Mouse (Mus musculus) right cerebral cortex, adult 18-20 months (tissue): Measurements from ENCODE around the gene Gipr.

Experiments used
- DNase-seq: peaks from one replicate; pipeline ENCODE4 v3.0.0; 2022; ENCODE audit warnings: mixed read lengths

Gene Gipr

DNA sequence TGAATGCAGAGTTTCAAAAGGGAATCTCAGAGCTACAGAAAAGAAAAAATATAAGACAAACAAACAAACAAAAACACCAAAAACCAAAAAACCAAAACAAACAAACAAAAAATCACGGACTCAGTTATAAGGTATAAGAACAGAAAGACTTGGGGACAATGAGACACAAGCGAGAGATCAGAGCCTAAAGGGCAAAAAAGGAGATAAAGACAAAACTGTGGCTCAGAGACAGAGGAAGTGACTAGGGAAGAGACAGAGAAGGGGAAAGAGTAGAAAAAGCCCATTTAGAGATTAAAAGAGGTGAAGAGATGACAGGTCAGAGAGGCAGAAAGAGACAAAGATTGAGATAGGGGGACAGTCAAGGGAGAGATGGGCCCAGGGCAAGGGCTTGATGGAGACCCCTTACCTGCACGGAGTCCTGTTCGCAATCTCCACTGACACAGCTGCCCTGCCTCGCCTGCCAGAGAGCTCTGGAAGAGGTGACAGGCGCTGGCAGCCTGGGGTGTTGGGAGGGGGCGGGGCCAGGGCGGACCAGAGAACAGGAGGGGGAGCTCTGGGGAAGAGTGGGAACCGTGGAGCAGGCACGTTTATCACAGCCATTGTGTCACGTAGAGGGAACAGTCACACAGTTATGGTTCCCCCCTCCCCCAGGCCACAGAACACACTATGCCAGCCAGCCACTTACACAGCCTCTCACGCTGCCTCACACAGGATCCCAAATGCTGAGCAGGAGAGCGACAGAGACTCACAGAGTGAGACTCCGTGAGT, at the start of gene Gipr:
TSS of gene Gipr (minus strand) at position 472 of the 768 bp plus-strand sequence.
- no peak for DNase-seq

DNA sequence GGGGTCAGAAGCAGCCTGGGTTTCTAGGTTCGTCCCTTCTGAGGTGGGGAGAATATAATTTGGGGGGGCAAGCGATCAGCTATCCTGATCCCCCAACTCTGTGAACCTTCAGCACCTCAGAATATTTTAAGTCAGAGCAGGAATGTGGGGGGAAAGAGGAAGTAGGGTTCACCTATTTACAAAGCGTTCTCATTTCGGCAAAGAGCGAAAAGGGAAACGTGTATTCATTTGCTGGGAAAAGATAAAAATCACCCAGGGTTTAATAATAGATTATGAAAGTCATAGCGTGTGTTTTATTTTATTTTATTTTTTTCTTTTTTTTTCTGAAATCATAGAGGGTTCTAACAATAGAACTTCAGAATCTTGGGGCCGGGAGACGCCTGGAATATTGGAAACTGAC, 49.0 kb upstream of the Gipr start:
- no peak for DNase-seq

DNA sequence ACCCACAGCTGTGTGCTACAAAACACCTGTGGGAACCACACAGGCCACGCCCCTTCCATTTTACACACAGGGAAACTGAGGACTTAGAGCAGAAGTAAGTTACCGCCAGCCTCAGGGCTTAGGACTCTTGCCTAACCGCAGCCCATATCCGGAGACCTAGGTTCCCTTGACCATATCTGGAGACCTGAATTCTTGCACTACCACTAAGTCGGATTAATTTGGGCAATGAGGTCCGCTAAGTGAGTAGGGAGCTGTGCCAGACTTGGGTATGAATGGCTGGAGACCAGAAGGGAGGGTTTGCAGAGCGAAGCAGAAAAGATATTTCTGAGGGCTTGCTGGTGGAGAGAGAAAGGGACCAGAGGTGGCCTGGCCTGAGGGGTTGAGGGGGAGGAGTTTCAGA, 48.4 kb upstream of the Gipr start:
- DNase-seq: no peak

DNA sequence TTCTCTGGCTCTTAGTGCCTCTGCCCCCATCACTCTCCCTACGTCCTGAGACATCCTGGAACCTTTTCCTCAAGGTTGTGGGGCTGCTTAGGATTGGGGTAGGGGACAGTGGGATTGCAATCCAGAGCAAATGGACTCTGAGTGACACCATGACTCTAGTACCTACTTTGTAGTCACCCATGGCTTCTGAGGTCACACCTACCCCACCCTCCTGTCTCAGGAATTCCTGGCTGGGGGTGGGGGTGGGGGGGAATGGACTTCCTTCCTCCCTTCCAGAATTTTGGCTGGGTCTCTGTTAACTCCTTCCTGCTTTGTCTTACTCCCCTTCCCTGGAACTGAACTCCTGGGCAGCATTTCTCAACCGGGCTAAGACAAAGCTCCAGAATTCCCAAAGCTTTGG, 47.5 kb upstream of the Gipr start:
- no peak for DNase-seq

DNA sequence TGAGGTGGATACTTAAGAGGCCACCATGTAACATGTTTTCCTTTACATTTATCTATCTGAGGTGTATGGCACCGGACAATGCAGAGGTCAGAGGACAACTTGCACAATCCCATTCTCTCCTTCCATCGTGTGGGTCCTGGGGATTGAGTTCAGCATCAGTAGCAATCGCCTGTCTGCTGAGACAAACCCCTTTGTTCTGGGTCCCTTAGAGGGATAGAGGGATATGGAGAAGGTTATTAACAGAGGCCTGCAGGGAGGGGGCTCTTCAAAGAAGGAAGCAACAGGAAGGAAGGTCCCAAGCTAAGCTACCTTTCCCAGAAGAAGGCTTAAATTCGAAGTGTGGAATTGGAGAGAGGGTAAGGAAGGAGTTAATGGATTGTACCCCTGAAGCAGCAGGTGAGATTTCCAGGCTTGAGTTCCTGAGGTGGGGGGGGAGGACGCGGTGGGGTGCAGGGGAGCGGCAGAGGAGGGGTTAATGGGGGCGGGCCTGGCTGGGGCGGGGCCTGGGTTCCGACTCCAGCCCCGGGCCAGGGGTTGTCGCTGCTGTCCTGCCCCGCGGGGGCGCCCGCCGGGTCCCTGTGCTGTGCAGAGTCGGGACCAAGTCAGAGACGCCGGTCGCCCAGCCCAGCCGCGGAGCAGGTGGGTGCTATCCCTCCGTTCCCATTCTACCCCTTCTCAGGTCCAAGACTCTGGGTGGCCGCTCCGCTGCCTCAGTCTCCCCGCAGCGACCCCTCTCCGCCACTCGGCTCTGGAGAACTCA, 46.2 kb upstream of the Gipr start, which contains the start of gene Gpr4:
TSS of gene Gpr4 (plus strand) at position 543 of the 760 bp plus-strand sequence.
- no peak for DNase-seq

DNA sequence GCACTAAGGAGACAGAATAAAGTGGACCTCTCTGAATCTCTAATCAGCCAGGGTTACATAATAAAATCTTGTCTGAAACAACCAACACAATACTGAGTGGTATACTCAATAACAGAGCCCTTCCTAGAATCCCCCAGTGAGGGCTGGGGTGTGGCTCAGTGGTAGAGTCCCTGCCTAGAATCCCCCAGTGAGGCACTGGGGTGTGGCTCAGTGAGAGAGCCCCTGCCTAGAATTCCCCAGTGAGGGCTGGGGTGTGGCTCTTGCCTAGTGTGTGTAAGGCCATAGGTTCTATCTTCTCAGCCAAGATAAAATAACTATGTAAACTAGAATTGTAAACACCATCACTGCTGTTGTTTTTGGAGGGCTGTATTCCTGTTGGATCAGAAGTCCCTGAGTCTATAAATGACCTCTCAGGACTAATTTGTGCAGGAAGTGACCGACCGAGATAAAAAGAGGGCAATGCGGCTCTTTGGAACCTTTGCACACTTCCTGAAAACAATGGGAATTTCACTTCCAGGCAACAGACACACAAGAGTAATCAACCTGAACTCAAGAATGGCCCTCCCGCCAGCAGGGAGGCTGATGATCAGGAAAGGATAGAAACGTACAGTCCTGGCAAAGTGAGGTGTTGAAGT, 45.2 kb upstream of the Gipr start:
- no peak for DNase-seq

DNA sequence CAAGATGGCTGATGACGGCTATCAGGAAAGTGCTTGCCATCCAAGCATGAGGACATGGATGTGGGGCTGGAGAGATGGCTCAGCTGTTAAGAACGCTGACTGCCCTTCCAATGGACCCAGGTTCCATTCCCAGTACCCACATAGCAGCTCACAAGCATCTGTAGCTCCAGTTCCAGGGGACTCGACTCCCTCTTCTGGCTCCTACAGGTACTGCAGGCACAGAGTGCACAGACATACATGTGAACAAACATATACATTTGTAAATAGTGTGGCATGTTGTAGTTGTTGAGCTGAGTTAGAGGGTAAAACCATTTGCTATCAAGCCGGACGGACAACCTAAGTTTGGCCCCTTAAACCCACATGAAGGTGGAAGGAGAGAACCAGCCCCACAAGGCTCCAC, 44.1 kb upstream of the Gipr start:
- DNase-seq: no peak

DNA sequence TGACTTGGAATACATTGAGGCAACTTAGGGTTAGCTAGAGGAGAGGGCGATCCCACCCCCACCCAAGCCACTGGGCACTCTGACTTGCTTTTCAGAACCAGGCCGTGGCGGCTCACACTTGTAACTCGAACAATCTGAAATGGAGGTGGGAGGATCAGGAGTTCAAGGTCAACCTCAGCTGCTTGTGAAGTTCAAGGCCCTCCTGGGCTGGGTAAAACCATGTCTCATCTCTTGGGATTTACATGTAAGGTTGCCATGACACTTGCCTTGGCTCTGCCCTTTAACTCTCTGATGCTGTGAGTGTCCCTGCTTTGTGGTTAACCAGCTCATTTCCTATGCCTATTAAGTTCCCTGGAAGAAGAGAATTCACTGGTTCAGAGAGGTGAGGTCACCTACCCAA, 43.6 kb upstream of the Gipr start:
- DNase-seq: no peak

DNA sequence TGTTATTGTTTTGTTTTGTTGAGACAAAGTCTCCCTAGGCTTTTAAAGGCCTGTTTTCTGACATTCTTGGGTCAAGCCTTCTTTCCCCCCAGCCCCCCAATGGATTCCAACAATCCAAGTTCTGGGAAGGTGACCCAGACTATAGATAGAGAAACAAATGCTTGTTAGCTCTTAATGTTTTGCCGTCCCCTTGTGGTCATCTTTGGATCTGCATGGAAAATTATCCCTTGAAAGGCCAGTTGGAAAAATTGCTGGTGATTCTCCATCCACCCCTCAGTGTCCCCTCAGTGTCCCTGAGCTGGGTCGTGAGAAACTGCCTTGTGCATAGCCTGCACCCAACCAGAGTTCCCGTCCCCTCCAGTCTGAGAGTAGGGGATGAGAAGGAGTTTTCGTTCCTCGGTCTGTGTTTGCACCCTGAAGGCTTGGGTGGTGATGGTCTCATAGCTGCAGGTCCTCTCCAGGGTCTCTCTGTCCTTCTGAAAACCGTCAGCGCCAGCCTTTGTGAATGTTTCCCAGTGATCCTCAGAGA, 43.1 kb upstream of the Gipr start:
- no peak for DNase-seq

DNA sequence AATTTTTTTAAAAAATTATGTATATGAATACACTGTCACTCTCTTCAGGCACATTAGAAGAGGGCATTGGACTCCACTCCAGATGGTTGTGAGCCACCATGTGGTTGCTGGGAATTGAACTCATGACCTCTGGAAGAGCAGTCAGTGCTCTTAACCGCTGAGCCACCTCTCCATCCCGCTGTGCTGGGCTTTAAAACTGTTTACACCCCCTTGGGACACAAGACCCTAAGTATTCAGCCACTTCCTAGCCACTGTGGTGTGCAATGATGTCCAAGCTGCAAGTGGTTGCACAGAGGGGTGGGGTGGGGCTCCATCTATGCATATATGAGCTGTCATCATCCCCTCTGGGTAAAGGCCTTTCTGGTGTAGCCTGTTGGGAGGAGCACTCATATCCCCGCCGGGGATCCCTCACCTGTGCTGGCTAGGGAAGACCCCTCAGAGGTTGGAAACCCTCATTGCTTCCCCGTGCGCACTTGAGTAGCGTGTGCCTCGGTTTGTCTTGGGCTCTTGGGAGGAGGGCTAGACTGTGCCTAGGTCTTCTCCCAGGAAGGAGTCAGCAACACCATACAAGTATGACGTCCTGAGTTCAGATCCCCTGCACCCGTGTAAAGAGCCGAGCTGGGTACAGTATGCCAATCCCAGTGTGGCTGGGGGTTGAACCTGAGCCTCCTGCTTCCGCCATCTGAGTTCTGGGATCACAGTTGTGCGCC, 42.4 kb upstream of the Gipr start:
- DNase-seq: no peak

DNA sequence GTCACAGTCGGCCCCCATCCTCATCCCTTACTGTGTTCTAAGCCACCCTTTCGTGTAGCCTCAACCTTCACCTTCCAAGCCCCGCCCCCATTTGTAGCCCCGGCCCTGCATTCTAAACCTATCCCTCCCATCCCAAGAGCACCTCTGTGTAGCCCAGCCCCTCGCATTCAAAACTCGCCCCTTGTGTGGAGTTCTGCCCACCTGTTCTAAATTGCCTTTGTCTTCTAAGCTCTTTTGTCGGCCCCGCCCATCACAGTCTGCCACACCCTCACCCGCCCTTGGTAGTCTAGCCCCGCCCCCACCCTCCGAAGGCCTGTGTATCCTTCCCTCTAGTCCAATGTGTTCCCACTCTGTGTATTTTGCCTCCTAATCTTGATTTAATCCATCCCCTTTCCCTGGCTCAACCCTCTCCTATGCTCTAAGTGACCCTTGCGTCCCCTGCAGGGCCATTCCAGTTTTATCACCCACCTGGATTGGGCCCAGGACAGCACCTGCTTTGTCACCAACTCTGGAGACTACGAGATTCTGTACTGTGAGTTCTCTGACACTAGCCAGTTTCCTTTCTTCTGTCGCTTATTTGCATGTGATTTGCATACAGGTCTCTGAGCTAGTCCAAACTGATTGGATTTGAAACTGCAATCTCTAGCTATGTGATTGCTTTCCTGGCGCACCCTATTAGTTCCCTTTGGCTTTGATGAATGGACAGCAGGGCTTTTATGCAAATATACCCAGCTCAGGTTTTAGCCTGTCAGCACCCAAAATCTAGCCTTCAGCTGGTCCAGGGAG, 36.3 kb upstream of the Gipr start:
- no peak for DNase-seq

DNA sequence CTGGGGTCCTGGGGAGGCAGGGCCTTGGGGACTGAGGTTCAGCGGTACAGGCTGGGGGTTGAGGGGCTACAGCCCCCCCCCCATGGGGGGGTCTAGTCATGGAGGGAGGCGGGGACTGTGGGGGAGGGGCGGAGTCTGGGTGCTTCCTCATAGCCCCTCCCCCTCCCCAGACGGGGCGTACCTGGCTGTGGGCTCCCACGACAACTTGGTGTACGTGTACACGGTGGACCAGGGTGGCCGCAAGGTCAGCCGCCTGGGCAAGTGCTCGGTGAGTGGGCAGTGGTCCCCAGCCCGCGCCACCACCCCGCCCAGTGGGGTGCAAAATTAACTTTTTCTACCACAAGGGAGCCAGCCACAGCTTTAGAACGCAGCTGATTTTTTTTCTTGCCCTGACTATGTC, 35.7 kb upstream of the Gipr start:
- DNase-seq: no peak

DNA sequence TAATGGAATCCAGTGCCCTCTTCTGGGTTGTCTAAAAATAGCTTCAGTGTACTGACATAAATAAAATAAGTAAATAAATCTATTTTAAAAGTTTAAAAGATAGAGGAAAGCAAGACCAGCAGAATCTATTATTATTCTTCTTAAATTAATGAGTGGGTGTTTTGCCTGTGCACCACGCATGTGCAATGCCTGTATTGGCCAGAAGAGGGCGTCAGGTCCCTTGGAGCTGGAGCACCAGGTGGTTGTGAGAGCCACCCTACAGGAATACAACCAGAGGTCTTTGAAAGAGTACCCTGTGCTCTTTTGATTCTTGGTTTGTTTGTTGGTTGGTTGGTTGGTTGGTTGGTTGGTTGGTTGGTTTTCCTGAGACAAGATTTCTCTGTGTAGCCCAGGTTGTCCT, 32.1 kb upstream of the Gipr start:
- no peak for DNase-seq

DNA sequence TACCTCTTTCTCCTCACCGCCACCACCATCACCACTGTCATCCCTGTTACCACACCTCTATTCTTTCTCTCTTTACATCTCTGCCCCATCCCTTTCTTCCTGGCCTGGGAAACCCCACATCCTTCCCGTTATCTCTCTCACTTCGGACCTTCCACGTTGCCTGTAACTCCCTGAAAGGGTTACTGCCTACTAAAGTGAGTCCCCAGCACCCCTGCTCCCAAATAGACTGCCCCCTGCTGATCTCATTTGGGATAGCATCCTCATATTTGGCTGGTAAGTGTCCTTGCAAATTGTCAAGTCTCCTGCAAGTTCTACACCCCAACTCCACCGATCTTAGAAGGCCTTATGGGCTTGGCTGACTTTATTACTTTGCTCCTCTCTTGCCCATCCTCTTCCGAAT, 30.7 kb upstream of the Gipr start:
- DNase-seq: no peak

DNA sequence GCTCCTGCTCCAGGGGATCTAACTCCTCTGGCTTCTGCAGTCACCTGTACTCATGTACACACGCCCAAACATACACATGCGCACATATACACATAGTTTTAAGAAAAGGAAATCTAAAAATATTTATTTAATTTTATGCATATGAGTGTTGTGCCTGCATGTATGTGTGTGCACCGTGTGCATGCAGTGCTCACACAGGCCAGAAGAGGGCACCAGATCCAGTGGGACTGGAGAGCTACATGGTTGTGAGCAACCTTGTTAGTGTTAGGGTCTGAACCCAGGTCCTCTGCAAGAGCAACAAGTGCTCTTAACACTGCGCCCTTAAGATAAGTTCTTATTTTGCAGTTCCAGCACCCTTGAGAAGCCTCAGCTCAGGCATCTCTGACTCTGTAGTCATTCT, 28.7 kb upstream of the Gipr start:
- no peak for DNase-seq

DNA sequence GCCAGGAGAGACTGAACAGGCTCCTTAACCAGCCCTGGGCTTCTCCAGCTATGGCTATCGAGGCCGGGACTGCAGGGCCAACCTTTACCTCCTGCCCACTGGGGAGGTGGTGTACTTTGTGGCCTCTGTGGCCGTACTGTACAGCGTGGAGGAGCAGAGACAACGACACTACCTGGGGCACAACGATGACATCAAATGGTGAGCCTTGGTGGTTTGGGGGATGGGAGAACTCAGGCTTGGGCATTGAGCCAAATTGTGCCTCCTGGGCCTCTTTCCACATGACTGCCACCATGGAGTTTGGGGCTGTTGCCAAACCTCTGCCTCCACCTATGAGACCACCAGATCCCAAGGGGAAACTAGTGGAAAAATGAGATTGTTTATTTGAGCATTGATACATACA, 18.8 kb upstream of the Gipr start:
- no peak for DNase-seq

DNA sequence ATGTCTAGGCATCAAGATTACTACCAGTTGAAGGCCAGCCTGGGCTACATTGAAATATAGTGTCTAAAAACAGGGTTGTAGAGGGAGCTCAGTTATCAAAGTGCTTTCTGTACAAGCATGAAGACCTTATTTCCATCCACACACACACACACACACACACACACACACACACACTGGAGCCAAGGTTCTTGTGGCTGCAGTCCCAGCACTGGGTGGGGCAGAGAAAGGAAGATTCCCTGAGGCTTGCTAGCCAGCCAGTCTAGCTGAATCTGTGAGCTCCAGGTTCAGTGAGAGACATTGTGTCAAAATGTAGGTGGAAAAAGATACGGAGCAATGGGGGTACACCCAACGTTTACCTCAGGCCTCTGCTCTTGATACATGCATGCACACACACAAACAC, 18.3 kb upstream of the Gipr start:
- no peak for DNase-seq

DNA sequence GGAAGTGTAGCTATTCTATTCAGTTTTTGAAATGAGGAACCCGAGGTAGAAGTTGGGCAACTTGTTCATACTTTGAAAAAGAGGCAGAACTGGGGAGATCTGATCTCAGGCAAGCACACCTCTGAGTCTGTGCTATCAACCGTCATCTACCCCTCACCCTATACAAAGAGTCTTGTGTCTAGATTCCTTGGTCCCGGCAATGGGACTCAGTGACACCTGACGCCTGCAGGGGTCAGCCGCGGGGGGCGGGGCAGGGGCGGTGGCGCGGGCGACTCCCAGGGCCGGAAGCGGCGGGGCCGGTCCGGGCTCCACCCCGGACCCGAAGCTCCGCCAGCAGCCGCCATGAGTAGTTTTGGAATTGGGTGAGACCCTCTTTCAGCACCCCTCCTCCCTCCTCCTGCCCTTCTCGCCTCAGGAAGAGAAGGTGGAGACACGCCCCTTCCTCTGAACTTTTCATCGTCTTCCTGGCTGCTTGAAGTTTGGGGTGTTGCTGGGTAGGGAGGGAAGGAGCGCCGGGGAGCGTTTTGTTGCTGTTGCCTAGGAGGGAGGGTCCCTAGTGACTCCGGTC, 15.0 kb upstream of the Gipr start:
- no peak for DNase-seq

DNA sequence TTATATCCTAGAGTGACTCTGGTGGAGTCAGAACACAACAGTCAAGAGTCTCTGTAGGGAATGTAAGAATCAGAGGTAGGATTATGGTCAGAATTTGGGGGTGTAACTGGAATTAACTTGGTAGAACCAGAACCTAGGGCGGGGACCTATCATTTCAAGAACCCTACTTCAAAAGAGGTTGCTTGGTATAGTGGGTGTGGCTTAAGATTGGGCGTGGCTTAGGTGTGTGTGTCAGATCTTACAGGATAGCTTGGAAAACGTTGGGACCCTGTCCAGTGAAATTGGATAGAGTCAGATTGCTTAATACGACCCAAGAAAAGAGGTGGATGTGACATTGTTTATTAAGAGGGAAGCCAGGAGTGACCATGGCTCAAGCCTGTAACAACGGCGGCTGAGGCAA, 14.0 kb upstream of the Gipr start:
- no peak for DNase-seq

DNA sequence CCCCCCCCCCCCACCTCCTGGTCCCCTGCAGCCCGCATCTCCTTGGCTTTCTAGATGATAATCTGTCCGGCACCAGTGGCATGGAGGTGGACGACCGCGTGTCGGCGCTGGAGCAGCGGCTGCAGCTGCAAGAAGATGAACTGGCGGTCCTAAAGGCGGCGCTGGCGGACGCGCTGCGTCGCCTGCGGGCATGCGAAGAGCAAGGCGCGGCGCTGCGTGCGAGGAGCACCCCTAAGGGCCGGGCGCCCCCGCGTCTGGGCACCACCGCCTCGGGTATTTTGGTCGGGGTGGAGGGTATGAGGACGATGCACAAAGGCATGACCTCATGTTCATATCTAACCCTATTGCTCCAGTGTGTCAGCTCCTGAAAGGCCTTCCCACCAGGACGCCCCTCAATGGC, 13.2 kb upstream of the Gipr start:
- peak; percentile 75 for DNase-seq

DNA sequence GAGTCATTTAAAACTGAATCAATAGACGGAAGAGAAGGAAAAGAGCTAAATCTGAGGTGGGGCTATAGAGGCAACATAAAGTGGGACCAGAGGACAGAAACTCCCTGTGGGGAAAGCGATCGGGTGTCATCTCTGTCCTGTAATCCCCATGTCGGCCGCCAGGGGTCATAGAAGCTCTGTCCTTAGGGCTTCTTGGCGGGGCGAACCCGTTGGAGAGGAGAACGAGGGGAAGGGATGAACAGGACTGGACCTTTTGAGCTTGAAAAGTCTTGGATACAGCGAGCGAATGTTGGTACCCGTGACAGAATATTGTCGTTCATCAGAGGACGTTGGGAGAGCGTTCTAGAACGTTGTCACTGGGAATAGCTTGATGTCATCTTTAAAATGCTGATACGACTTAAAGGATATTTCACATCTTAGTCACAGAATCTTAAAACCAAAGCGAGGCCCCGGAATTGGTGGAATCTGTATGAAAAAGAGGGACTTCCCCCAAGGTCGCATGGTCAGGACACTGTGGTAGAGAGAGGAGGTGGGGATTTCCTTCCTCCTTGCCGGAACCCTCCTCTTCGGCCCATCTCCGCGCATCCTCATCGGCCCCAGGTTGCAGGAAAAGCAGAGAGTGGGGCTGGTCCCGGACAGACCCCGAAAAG, 12.6 kb upstream of the Gipr start:
- peak; percentile 88 for DNase-seq
